Mouse (Mus musculus) C2C12 (cell line): ENCODE measurements around the gene Tenm4.

ENCODE experiments used
- CEBPB ChIP-seq: IDR thresholded peaks from one replicate; pipeline ENCODE4 v1.6.1; 2011; ENCODE audit warnings: low read depth, mild to moderate bottlenecking, control low read depth, moderate library complexity
- CTCF ChIP-seq: IDR thresholded peaks from one replicate; pipeline ENCODE4 v1.5.1; 2011; ENCODE audit not compliant: control insufficient read depth, insufficient read depth, insufficient read length
- MAX ChIP-seq: IDR thresholded peaks from one replicate; pipeline ENCODE4 v1.6.1; 2011; ENCODE audit warnings: mild to moderate bottlenecking, control low read depth

DNA sequence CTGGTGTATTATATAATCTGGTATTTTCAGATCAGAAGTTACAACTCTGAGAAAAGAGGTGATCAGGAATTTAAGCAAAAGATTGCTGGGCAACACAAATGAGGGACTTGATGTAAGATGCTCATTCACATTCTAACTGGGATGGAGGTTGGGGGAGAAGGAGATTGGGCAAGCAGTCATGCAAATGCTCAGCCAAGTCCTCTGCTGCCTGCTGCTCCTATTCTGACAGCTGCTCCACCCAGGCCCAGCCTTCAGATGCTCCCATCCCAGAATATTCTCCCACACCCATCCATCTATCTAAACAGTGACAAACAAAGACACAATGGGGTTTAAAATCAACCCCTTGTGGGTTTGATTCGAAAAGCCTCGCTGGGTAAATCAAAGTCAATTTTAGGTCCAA lies 43.8 kb downstream of the Tenm4 start:
- TF ChIP-seq CTCF, result no peak
- TF ChIP-seq CEBPB, result no peak
- no peak for TF ChIP-seq MAX
